Mouse (Mus musculus) heart, postnatal 36 days (tissue): ENCODE data around the gene Enah. TPM values are rescaled to one million over a fixed set of nuclear protein-coding genes. Genes with fewer than 3 reads are reported as not detected.

Source experiments
- DNase-seq, 2 experiments: peaks; one replicate each; pipeline ENCODE4 v3.0.0; 2021 to 2022
- intact Hi-C: fragments of 180-260 bp; cut with DNase I; formaldehyde crosslinking; loops from one replicate; pipeline ENCODE4 v1.15.1; 2025
- total RNA-seq, 2 experiments: library from RNA; stranded (reverse); gene quantifications; 2 replicates each; pipeline ENCODE4 v1.2.3; 2021

Enah gene
- total RNA-seq, 2 experiments from 2014 or later, result 111 to 112 TPM

DNA sequence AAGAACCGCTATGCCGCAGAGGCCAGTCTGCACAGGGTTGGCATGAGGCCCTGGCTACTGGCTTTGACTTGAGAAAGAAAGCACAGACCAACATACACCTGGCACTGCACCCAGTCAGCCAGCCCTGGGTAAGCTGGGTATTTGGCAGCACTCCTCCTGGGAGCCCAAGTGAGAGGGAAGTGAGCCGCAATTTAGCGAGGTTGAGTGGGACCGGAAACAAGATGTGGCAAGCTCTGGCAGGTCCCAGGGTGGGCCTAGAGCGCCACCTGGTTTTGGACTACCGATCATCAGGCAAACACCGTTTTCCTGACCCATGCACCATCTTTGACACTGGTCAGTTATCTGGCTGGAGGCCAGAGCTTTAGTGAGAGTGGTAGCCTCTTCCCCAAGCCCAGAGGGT lies 138.3 kb downstream of the Enah start:
- DNase-seq, result peak; percentile 69 to 70
- intact Hi-C loops, result loop anchor here (2.0 to 10.0 kb wide), 5 partner anchors 41 to 663 kb away; no protein-coding TSS in a partner anchor

- no peak for DNase-seq
- intact Hi-C loops, result loop anchor here (2.0 to 10.0 kb wide), 5 partner anchors 40 to 664 kb away; no protein-coding TSS in a partner anchor
These were observed 139.0 kb downstream of the Enah start for GRCm38 (mm10) chr1:181880752-181881325.

GRCm38 (mm10) chr1:181878436-181878835 lies 141.4 kb downstream of the Enah start:
- intact Hi-C loops, result no loop called here
- DNase-seq, result no peak

GRCm38 (mm10) chr1:181877088-181877487 lies 142.7 kb downstream of the Enah start:
- intact Hi-C loops, result no loop called here
- no peak for DNase-seq

DNA sequence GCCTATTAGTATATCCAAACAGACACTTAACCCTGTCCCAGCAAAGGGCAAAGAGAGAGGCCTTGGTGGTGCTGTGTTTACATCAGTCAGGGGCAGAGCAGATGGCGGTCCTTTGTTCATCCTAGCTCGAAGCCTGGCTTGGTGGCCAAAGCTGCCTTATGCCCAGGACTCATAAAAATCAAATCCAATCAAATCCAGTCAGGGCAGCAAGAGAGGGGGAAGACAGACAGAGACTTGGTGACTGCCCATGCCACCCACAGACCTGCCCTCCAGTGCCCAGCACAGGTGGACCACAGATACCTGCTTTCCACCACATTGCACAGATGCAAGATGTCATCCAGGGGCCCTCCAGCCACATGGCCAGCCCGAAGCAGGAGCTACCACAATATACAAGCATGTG lies 143.1 kb downstream of the Enah start:
- DNase-seq, result no peak
- intact Hi-C loops, result no loop called here

- intact Hi-C loops, result no loop called here
- DNase-seq, result no peak
These were observed 146.5 kb downstream of the Enah start for GRCm38 (mm10) chr1:181873086-181873920.

DNA sequence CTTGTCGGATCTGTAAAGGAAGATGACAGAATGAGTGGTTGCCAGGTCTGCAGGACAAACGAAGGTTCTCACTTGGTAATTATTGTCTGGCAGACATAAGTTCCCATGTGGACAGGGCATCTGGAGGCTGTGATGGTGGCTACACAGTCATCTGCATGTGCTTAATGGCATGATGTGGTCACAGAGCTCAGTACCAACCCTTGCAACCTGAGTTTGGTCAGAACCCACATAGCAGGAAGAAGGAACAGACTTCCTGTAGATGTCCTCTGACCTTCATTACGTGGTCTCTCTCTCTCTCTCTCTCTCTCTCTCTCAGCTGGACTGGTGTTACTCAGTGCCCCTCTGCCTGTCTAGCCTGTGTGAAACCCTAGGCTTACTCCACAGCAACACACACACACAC lies 147.2 kb downstream of the Enah start:
- intact Hi-C loops, result no loop called here
- no peak for DNase-seq

- DNase-seq, result no peak
- intact Hi-C loops, result no loop called here
These were observed 153.1 kb downstream of the Enah start for GRCm38 (mm10) chr1:181866429-181867280.

- intact Hi-C loops, result no loop called here
- DNase-seq, result no peak
These were observed 153.9 kb downstream of the Enah start for GRCm38 (mm10) chr1:181865863-181866216.

- DNase-seq, result no peak
- intact Hi-C loops, result no loop called here
These were observed 154.6 kb downstream of the Enah start for GRCm38 (mm10) chr1:181864971-181865862.

- no peak for DNase-seq
- intact Hi-C loops, result no loop called here
These were observed 156.4 kb downstream of the Enah start for GRCm38 (mm10) chr1:181863431-181863830.

DNA sequence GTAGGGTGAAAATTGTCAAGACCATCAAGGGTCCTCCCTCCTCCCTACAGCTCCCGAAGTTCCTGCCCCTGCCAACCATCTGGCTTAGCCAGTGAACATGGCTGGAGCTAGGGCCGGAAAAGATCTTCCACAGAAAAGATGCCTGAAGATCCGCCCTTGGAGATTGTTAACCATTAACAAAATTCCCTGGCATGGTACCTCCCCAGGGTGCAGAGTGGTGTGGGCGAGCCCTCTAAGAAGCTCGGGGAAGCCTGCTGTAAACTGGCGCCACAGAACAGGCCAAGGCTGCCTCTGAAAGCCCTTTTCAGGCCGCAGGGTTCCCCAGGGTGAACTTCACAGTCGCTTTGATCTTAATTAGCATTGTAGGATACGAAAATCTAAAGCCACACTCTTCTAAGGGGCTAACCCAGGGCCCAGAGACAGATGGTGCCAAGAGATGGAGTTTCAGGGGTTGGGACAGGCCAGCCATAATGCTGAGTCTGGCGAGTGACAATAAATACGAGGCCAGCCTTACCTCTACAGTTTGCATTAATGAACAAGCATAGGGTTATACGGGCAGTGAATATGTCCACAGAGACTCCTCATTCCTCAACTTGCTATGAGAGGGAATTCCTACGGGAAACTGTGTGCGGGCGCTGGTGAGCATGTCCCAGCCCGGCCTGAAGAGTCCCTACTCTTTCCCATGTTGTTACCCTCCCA lies 157.0 kb downstream of the Enah start:
- intact Hi-C loops, result no loop called here
- DNase-seq, result no peak

DNA sequence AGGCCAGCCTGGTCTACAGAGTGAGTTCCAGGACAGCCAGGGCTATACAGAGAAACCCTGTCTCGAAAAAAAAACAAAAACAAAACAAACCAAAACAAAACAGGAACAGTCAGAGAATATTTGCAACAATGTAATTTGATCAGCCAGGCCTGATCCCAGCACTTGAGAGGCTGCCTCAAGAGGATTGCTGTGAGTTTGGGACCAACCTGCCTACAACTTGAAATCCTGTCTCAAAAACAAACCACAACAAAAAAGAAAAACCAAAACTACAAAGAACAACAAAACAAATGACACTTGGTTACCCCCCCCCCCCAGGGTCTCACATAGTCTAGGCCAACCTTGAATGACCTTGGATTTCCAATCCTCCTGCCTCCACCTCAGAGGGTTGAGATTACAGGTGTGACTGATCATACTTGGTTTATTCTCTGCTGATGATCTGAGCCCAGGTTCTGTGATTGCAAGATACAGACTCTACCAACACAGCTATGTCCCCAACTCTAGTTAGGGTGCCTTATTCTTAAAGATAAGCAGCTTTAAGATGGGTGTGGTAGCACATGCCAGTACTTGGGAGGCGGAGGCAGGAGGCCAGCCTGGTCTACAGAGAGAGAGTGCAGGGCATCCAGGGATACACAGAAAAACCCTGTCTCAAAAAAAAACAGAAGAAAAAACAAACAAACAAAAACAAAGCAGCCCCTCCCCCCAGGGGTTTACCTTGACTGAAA lies 158.4 kb downstream of the Enah start:
- no peak for DNase-seq
- intact Hi-C loops, result no loop called here

- peak; percentile 68 to 77 for DNase-seq
- intact Hi-C loops, result no loop called here
These were observed 159.1 kb downstream of the Enah start for GRCm38 (mm10) chr1:181860659-181861058.

GRCm38 (mm10) chr1:181856329-181856728 lies 163.5 kb downstream of the Enah start:
- intact Hi-C loops, result no loop called here
- no peak for DNase-seq

GRCm38 (mm10) chr1:181854829-181855228 lies 165.0 kb downstream of the Enah start:
- intact Hi-C loops, result no loop called here
- no peak for DNase-seq

DNA sequence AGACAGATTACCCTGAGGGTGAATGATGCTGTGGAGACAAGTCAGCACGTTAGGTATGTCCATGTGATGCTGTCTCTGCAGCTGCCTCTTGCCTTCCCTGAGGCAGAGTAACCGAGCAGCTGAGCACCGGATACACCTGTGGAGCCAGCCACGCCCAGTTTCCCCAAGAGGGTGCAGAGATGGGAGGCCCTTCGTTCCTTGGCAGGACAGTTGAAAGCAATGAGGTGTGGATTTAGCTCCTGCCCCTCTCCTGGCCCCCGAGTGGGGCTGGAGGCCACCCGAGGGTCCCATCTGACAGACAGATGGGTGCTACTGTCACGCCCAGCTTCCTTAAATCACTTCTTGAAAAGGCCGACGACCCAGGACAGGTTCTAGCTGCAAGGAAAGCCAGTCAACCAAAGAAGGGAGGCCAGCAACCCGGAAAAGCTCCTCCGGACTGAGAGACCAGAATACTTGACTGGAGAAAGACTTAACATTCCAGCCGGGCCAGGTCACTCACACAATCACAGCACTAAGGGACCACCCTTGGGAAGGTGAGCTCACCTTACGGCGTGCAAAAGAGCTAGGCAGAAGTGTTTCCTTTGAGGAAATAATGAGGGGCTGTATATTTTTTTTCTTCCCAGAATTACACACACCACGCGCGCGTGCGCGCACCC lies 166.6 kb downstream of the Enah start:
- peak; percentile 54 to 58 for DNase-seq
- intact Hi-C loops, result no loop called here

GRCm38 (mm10) chr1:181852466-181852865 lies 167.3 kb downstream of the Enah start:
- intact Hi-C loops, result no loop called here
- DNase-seq, result peak; percentile 31 to 45
